15 mouse cellular contexts compared by ENCODE assay signal in genomic region chr11:115618001-115618400, GRCm38 (mm10). TPM values are rescaled to one million over a fixed set of nuclear protein-coding genes. Genes with fewer than 3 reads are reported as not detected.
DNase-seq lines count a peak whose midpoint lies in the region; ATAC-seq and TF ChIP-seq lines count a peak whose summit lies in the region.
"Had no signal": no experiment of that assay in that cellular context is flagged by ENCODE, and none has a peak within 500 bp of the region (broad histone marks: within the 10 kb centered on the region; RNA-seq: fewer than 3 reads in every experiment).

No protein-coding gene starts in this region.

- no peaks in the 10 kb centered on the region for H3K9me3 ChIP-seq in kidney, embryonic 14.5 days (ENCODE audit: control insufficient read depth, low read length)
- H3K9me3 ChIP-seq: embryonic facial prominence, embryonic 10.5 days; heart, embryonic 13.5 days; hindbrain, embryonic 12.5 days had no signal

- DNase-seq in kidney, adult 2 months, result peak; percentile 85
- DNase-seq in liver, adult 2 months (ENCODE audit: extremely low read depth, low read depth, low spot score), result peak; percentile 88
- DNase-seq in liver, result no peak
- DNase-seq in heart, postnatal 25 days (ENCODE audit: low spot score), result no peak
- DNase-seq: adrenal gland, postnatal 14 days; cerebellum, adult 18-20 months; gastrocnemius, postnatal 36 days; heart, postnatal 4 days had no signal

- 35% methylated on average over 2 of the region's 2 CpGs for WGBS in kidney, adult 2 months
- WGBS in kidney, embryonic 14.5 days, result 88% methylated on average over 2 of the region's 2 CpGs
- 24% methylated on average over 2 of the region's 2 CpGs for WGBS in liver, adult 2 months

- H3K36me3 ChIP-seq in kidney, adult 2 months (ENCODE audit: control insufficient read depth, insufficient read depth, low read length), result peaks cover 2% of the 10 kb centered on the region
- H3K36me3 ChIP-seq in kidney, embryonic 14.5 days (ENCODE audit: control insufficient read depth, insufficient read depth, low read length), result peaks cover 40% of the 10 kb centered on the region
- 0 out of 2 replicates have a peak, but pooled peaks cover 4% of the 10 kb centered on the region for H3K36me3 ChIP-seq in liver, adult 2 months (ENCODE audit: control insufficient read depth, insufficient read depth, low read length)

- ATAC-seq in kidney, embryonic 14.5 days (ENCODE audit: low FRiP score, low TSS enrichment), result no peak
- ATAC-seq: forebrain, embryonic 14.5 days; hindbrain, embryonic 16.5 days had no signal

- H3K79me2 ChIP-seq in liver, adult 2 months (ENCODE audit: control insufficient read depth, insufficient read depth, low read length), result no peaks in the 10 kb centered on the region

- H3K27me3 ChIP-seq in kidney, adult 2 months (replicated peaks; ENCODE audit: control insufficient read depth, insufficient read depth, low read length), result no peaks in the 10 kb centered on the region
- H3K27me3 ChIP-seq in kidney, embryonic 14.5 days (ENCODE audit: control insufficient read depth, insufficient read depth, low read length), result no peaks in the 10 kb centered on the region
- H3K27me3 ChIP-seq in liver, adult 2 months (ENCODE audit: control insufficient read depth, insufficient read depth, low read length), result no peaks in the 10 kb centered on the region
- H3K27me3 ChIP-seq: heart, embryonic 13.5 days had no signal

- TF ChIP-seq CTCF in kidney, adult 2 months (conservative IDR thresholded peaks at IDR 0.05; ENCODE audit: insufficient read depth, insufficient read length, low read depth, low read length), result 0 out of 2 replicates have a peak, but pooled peaks have one; percentile 16
- no peak for TF ChIP-seq CTCF in liver, adult 2 months (IDR thresholded peaks at IDR 0.05; ENCODE audit: low read depth, low read length)

- peaks cover 26% of the 10 kb centered on the region for H3K4me1 ChIP-seq in kidney, adult 2 months (ENCODE audit: control insufficient read depth, insufficient read depth, low read length)
- H3K4me1 ChIP-seq in kidney, embryonic 14.5 days (ENCODE audit: control insufficient read depth, insufficient read depth, low read length), result peaks cover 19% of the 10 kb centered on the region
- peaks cover 7% of the 10 kb centered on the region for H3K4me1 ChIP-seq in liver, adult 2 months (ENCODE audit: control insufficient read depth, insufficient read depth, low read length)
- peaks cover 15% of the 10 kb centered on the region for H3K4me1 ChIP-seq in brown adipose tissue, adult 24 weeks (ENCODE audit: control insufficient read depth, insufficient read depth, insufficient read length, low read length)

- H3K4me2 ChIP-seq in kidney, embryonic 14.5 days (replicated peaks; ENCODE audit: low read depth, low read length), result no peak overlapping the region
- H3K4me2 ChIP-seq: heart, embryonic 13.5 days; hindbrain, embryonic 12.5 days had no signal

- no peak overlapping the region for H3K4me3 ChIP-seq in kidney, adult 2 months (ENCODE audit: insufficient read depth, low read depth, low read length)
- no peak overlapping the region for H3K4me3 ChIP-seq in kidney, embryonic 14.5 days (ENCODE audit: low read length)
- H3K4me3 ChIP-seq in liver, adult 2 months (ENCODE audit: insufficient read depth, low read depth, low read length), result no peak overlapping the region
- no peak overlapping the region for H3K4me3 ChIP-seq in brown adipose tissue, adult 24 weeks (ENCODE audit: insufficient read depth, low read depth, low read length)
- H3K4me3 ChIP-seq: embryonic facial prominence, embryonic 10.5 days; heart, embryonic 13.5 days; hindbrain, embryonic 12.5 days had no signal

- intact Hi-C loops in heart, postnatal 25 days (cut with DNase I), result no loop called here

- H3K27ac ChIP-seq in kidney, adult 2 months (ENCODE audit: insufficient read depth, low read depth, low read length), result 0 out of 2 replicates have a peak overlapping the region, but pooled peaks have one; percentile 6
- H3K27ac ChIP-seq in kidney, embryonic 14.5 days (ENCODE audit: low read depth, low read length), result no peak overlapping the region
- H3K27ac ChIP-seq in liver, adult 2 months (replicated peaks; ENCODE audit: insufficient read depth, low read depth, low read length), result peak overlapping the region; percentile 46
- H3K27ac ChIP-seq in brown adipose tissue, adult 24 weeks (replicated peaks; ENCODE audit: low read depth, low read length), result peak overlapping the region; percentile 97
- H3K27ac ChIP-seq: embryonic facial prominence, embryonic 10.5 days; hindbrain, embryonic 12.5 days had no signal

- H3K9ac ChIP-seq in kidney, embryonic 14.5 days (ENCODE audit: low read depth, low read length), result no peak overlapping the region
- no peak overlapping the region for H3K9ac ChIP-seq in liver, adult 2 months (ENCODE audit: low read depth, low read length)
- H3K9ac ChIP-seq: hindbrain, embryonic 12.5 days had no signal

- no peak for TF ChIP-seq POLR2A in kidney, adult 2 months (IDR thresholded peaks at IDR 0.05; ENCODE audit: low read depth, low read length)
- TF ChIP-seq POLR2A in liver, adult 2 months (IDR thresholded peaks at IDR 0.05; ENCODE audit: extremely low read depth, insufficient read depth, low read length), result no peak

RNA-seq across cellular contexts. Expression of gene Mif4gd, which starts 5.2 kb away (rescaled TPM):
- 138 and 144 TPM in 2 replicates for polyA plus RNA-seq in kidney, adult 2 months (2012; rRNA removed)
- polyA plus RNA-seq in kidney, embryonic 14.5 days (2014; fragmentation: Nextera tagmentation; extraction: Ambion mirVana), result 33.3 and 33.6 TPM in 2 replicates
- total RNA-seq in liver, adult 2 months (2014; rRNA removed), result 35.5 and 40.3 TPM in 2 replicates
- 108 and 132 TPM in 2 replicates for polyA plus RNA-seq in liver, adult 2 months (2012; rRNA removed)
- 120 and 127 TPM in 2 replicates for polyA plus RNA-seq in brown adipose tissue, adult 24 weeks (2012; ENCODE audit: insufficient read depth, insufficient read length, missing spikeins)
- 10 to 100 TPM; 45.5 to 56.9 TPM for total RNA-seq in heart, postnatal 25 days (2021)

RNA-seq across cellular contexts. Expression of gene Slc25a19, which starts 10.1 kb away (rescaled TPM):
- polyA plus RNA-seq in kidney, adult 2 months (2012; rRNA removed), result 144 and 172 TPM in 2 replicates
- 35.3 and 40.8 TPM in 2 replicates for polyA plus RNA-seq in kidney, embryonic 14.5 days (2014; fragmentation: Nextera tagmentation; extraction: Ambion mirVana)
- total RNA-seq in liver, adult 2 months (2014; rRNA removed), result 8.9 and 14.5 TPM in 2 replicates
- 19.5 and 21.3 TPM in 2 replicates for polyA plus RNA-seq in liver, adult 2 months (2012; rRNA removed)
- 392 and 520 TPM in 2 replicates for polyA plus RNA-seq in brown adipose tissue, adult 24 weeks (2012; ENCODE audit: insufficient read depth, insufficient read length, missing spikeins)
- total RNA-seq in heart, postnatal 25 days (2021), result 10 to 100 TPM; 41.6 to 45.9 TPM

RNA-seq across cellular contexts. Expression of gene Gga3, which starts 14.2 kb away (rescaled TPM):
- 16.9 and 17.7 TPM in 2 replicates for polyA plus RNA-seq in kidney, adult 2 months (2012; rRNA removed)
- polyA plus RNA-seq in kidney, embryonic 14.5 days (2014; fragmentation: Nextera tagmentation; extraction: Ambion mirVana), result 14.4 and 22.7 TPM in 2 replicates
- total RNA-seq in liver, adult 2 months (2014; rRNA removed), result 1.7 and 3.2 TPM in 2 replicates
- polyA plus RNA-seq in liver, adult 2 months (2012; rRNA removed), result 5.9 and 8.3 TPM in 2 replicates
- polyA plus RNA-seq in brown adipose tissue, adult 24 weeks (2012; ENCODE audit: insufficient read depth, insufficient read length, missing spikeins), result 4.2 and 6.5 TPM in 2 replicates
- total RNA-seq in heart, postnatal 25 days (2021), result 10 to 100 TPM; 20.9 to 24.5 TPM

RNA-seq across cellular contexts. Expression of gene Mrps7, which starts 14.3 kb away (rescaled TPM):
- 51.7 and 53.1 TPM in 2 replicates for polyA plus RNA-seq in kidney, adult 2 months (2012; rRNA removed)
- polyA plus RNA-seq in kidney, embryonic 14.5 days (2014; fragmentation: Nextera tagmentation; extraction: Ambion mirVana), result 99.7 and 100 TPM in 2 replicates
- total RNA-seq in liver, adult 2 months (2014; rRNA removed), result 48.1 and 50.4 TPM in 2 replicates
- polyA plus RNA-seq in liver, adult 2 months (2012; rRNA removed), result 32.9 and 39.2 TPM in 2 replicates
- polyA plus RNA-seq in brown adipose tissue, adult 24 weeks (2012; ENCODE audit: insufficient read depth, insufficient read length, missing spikeins), result 106 and 138 TPM in 2 replicates
- total RNA-seq in heart, postnatal 25 days (2021), result 10 to 100 TPM; 74.0 to 82.3 TPM

RNA-seq across cellular contexts. Expression of gene Nup85, which starts 53.8 kb away (rescaled TPM):
- polyA plus RNA-seq in kidney, adult 2 months (2012; rRNA removed), result 32.9 and 33.5 TPM in 2 replicates
- 159 and 197 TPM in 2 replicates for polyA plus RNA-seq in kidney, embryonic 14.5 days (2014; fragmentation: Nextera tagmentation; extraction: Ambion mirVana)
- 21.8 and 24.3 TPM in 2 replicates for total RNA-seq in liver, adult 2 months (2014; rRNA removed)
- polyA plus RNA-seq in liver, adult 2 months (2012; rRNA removed), result 21.9 and 22.4 TPM in 2 replicates
- 12.4 and 15.7 TPM in 2 replicates for polyA plus RNA-seq in brown adipose tissue, adult 24 weeks (2012; ENCODE audit: insufficient read depth, insufficient read length, missing spikeins)
- 10 to 100 TPM; 20.4 to 25.1 TPM for total RNA-seq in heart, postnatal 25 days (2021)

Comparison
In these comparisons a context has a peak if more than half of its experiments do, and no peak if none do; other contexts are left out.
1. DNase-seq: peak in kidney, adult 2 months (single experiment) and liver, adult 2 months (single experiment); none in liver (single experiment) and heart, postnatal 25 days (single experiment).